Mouse (Mus musculus) thymus, adult 18-20 months (tissue): ENCODE results near the gene Irf2bp2.
"Not testable (repeated sequence)": the region's sequence is repeated elsewhere in the genome, so short reads cannot be mapped to it uniquely, and the experiment has no call there.

Experiments used
- DNase-seq, 2 experiments: peaks; one replicate each; pipeline ENCODE4 v3.0.0; 2022; ENCODE audit warnings: mixed read lengths in 2 of 2

The Irf2bp2 gene

DNA sequence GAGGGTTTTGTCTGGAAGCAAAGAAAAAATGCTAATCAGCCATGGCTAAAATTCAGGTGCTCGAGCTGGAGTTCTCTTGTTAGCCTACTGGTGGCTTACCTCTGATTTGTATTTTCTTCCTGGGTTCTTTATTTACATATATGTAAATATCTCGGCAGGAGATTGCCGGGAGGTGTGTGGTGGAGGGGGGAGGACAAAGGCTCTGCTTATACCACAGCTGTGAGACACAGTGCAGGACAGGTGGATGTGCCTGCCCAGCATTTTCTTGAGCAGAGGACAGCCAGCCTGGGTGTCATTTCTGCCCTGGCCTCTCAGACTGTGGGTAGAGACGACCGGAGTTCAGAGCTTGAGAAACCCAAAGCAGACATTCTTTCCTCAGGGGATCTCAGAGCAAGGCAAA is 7.5 kb upstream of the Irf2bp2 start:
- DNase-seq, result no peak

DNA sequence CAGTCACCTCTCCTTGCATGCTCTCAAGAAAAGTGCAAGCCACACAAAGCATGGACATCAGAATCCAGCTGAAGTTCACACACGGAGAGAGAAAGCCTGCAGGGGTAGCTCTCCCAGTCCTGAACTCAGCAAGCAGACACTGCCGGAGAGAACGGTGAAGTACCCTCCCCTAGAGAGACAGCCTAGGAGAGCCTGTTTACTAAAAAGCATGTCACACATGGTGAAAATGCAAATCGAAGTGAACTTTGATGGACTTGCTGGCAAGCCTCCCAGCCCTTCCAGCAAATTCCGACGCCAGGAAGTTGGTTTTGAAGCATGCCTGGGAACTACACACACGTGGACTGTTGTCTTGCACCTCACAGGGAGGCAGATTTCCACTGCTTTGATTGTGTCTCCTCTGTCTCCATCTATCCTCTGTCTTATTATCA is 7.0 kb upstream of the Irf2bp2 start:
- no peak for DNase-seq

DNA sequence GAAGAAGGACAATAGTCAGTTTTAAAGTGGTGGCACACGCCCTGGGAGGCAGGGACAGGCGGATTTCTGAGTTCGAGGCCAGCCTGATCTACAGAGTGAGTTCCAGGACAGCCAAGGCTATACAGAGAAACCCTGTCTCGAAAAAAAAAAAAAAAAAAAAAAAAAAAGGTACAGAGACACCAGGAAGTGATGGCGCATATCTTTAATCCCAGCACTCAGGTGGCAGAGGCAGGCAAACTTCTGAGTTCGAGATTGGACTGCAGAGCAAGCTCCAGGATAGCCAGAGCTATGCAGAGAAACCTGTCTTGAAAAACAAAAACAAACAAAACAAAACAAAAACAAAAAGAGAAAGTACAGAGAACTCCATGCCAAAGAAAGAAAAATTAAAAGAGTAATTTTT is 6.6 kb upstream of the Irf2bp2 start:
- not testable (repeated sequence) for DNase-seq

DNA sequence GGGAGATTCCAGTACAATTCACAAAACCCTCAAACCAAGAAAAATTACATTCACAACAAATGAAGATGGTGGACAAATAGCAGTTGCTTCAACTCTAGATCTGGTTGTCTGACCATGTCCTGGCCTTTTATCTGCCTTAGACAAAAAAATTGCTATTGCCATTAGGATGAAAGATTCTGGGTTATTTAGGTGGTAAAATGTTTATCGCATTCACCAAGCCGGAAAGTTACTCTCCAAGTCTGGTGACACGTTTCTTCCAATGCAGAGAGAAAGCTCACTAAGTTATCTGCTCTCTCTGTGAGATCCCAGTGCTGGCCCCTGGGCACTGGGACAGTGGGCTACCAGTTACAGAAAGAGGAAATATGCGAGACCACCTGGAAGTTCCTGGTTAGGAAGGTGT is 5.5 kb upstream of the Irf2bp2 start:
- DNase-seq, result no peak

DNA sequence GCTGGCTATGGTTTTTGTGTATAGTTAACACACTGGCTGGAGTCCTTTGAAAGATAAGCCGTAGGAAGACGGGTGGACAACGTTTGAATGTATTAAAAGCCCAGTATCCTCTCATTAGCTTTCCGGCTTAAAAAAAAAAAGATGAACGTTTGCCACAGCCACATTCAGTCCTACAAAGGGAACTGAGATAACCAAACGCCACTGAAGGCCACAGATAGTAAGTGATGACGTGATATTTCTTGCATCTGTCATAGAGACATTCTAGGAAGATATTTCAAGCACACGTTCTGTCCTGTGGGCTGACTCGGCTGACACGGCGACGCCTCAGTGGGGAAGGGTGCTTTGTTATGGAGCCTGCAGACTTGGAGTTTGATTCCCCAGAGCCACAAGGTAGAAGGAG is 4.4 kb upstream of the Irf2bp2 start:
- no peak for DNase-seq

DNA sequence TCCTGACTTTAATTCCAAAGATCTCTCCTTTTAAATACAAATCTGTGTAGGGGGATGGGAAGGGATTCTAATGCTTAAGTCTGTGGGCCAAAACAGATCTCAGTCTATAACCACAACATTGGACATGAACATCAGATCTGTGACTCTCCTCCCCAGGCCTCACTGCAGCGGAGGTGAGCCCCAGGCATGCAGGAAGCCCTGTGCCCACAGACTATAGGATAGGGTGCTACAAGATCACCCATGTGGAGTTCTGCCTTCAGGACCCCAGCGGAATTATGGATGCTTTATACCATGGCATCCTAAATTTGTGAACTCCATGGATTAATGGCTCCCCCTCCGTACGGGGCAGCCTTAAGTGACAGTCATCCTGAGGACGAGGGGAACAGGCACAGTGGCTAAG is 2.9 kb upstream of the Irf2bp2 start:
- DNase-seq, result no peak

DNA sequence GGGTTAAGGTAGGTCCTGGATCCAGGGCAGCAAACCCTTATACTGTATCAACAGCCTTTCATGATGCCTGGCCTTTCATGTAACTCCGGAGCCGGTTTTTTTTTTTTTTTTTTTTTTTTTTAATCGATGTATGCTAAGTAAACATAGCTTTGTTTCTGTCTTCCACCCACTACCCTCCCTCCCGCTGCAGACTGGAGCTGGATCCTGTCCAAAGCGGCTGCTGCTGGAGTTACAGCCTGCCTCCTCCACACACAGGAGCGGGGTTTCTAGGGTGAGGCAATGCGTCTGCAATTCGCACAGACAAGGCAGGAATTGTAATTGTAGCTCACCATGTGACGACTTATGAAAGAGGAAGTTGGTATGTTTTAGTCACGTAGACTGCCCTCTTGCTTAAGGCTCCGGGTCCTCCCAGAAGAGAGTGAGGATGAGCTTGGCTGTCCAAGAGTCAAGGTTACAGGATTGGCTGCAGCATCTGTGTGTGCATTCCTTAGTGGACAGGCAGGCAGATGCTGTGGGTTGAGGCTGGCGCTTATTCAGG is 2.4 kb upstream of the Irf2bp2 start:
- DNase-seq, result peak; percentile 58 to 66

DNA sequence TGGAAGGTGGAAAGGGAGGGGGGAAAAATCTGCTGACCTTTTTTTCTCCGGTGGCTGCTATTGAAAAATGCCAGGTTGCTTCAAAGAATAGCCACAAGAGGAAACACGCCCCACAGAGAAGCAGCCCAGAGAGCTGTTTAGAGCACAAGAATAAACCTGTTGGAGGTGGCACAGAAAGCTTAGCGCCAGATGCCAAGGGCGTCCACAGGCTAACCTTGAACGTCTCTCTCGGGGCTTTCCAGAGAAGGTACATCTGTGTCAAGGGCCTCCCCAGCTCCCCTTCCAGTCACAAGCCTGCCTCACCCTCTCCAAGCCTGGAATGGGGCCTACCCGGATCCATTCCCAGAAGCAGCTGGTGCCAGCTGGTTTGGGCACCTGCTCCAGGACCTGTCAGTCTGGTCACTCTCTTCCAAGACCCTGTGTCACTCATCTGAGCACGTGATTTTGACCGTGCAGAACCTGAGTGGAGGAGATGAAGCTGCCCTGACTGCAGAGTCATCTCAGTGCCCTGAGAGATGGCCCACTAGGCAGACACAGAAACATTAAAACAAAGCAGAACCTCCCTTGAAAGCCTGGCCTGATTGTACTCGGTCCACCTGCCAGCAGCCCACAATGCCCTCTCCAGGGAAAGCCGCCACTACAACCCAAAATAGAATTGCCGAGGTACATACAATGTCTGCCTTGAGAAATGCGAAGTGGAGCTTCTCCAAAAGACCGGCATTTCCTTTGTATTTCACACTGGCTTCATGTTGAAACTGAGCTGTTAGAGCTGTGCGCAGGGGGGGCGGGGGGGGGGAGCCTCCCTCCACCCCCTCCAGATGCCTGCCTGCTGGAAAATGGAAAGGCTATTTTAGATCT is 1.6 kb upstream of the Irf2bp2 start:
- DNase-seq, result peak in 1 of 2 experiments; percentile 67

DNA sequence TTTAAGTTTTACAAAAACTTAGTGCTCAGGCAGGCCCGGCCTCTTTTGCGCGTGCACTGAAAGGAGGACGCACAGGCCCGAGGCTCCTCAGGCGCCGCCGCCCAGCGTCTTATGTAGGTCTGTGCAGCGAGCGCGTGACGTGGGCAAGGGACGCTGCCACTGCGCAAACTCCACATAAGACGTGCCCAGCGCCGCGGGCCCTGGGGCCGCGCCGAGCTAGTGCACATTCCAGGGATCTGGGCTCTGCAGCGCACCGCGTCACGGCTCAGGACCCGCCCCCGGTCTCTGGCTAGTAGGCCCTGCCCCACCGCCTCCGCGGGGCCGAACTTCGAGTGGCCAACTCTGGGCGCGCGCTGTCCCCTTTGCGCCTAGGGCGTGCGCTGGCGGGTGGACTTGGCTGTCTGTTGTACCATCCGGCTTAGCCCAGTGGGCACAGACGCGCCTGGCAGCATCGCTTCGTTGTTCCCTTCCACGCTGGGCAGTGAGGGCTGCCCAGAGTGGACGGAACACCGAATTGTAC is 755 bp upstream of the Irf2bp2 start:
- DNase-seq, result peak; percentile 92 to 95

DNA sequence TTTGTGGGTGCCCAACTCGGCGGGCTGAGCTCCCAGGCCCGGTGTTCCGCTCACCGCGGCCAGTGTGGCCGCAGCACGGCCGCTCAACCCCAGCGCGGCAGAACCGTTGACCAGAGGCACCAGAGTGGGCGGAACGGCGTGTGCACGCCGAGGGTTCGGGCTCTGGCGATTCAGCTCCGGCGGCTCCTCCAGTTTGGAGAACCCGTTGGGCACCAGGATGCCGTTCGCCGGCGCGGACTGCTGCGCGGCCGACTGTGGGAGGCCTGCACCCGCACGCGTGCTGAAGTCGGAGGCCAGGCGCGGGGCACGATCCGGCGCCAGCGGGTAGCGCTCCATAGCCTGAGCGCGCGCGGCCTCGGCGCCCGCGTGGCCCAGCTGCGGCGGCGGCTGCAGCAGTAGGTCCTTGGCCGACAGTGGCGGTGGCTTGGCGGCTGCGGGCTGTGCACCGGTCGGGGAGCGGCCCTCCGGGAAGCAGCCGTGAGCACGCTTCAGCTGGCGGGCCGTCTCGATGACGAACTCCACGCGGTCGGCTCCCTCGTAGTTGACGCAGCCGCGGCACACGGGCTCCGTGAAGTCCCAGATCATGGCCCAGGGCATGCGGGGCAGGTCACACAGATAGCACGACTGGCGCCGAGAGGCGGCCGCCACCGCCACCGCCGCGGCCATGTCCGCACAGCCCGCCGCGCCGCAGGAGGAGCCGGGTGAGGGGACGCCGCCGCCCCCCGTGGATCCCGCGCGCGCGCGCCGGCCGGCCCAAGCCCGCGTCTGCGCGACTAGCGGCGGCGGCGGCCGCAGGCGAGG is 815 bp downstream of the Irf2bp2 start:
- DNase-seq, result peak in 1 of 2 experiments; percentile 40

DNA sequence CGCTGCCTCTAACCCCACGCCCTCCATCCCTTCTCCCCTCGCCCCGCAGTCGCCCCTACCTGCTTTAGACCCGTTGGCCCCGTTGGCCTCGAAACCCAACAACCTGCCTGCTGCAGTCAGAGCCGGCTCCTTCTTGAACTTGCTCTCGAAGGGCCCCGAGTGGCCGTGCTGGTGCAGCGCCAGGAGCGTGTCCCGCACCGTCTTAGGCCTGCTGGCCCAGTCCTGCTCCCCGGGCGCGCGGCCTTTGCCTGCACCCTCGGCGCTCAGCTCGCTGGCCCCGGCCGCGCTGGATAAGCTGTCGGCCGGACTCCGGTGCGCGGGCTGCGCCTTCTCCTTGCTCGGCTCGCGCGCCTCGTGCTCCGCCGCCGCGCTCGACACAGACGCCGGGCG is 1.4 kb downstream of the Irf2bp2 start:
- peak; percentile 48 to 60 for DNase-seq

DNA sequence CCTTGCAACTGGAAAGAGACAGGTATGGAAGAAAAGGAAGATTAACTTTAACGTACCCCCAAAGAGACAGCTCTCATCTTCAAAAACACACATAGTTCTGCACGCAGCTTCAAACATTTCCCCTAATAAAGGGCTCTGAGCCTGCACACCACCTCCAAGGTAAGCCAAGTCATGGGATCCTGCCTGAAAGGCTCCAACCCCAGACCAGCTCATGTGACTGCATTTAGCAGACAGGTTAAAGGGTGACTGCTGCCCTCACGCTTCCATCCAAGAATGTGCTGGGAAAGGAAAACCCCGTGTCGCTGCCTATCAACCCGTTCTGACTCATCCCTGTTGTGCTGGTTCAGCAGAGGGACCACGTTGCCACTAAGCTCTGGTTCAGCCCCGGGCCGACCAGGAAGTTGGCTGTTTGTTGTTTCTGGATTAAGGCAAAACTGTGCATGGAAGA is 1.9 kb downstream of the Irf2bp2 start:
- no peak for DNase-seq

DNA sequence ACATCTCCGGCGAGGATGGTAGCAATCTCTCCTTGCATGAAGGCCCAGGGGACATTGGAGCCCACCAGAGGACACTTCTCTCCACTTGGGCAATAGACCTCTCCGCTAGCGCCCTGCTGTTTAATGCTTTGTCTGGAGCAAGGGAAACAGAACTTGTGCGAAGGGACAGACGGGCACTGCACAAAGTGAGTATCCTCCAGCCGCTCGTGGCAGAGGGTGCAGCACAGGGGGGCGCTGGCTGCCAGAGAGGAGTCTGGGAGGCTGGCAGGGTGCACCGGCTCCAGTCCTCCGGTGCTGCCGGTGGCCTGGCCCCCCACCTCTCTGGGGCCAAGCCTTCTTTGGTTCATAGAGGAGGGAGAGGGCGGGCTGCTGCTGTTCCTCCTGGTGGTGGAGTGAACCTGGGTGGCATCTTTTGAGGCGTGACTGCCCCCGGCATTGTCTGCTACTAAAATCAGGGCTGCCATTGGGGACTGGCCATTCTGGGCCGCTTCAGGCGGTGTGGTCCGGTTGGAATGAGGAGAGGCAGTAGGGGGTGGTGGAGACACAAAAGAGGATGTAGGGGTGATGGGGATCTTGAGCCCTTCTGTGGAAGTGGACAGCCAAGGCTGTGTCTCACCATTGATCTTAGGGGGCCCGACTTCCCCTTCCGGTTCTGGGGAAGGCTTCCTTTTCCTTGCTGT is 2.5 kb downstream of the Irf2bp2 start:
- peak; percentile 71 for DNase-seq

DNA sequence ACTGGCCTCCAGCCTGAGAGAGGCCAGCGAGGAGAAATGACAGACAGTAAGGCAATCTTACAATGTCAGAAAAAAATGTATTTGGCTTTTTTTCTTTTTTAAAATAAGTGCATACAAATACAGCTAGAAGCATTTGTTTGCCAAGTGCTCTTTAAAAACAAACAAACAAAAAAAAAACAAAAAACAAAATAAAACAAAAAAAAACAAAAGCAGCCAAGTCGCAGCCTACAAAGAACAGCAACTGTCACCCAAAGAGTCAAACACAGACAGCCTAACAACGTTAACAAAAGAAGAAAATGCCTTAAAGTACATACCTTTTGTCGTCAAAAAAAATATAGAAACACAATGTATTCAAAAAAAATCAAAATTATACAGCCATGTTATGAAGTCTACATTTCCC is 3.2 kb downstream of the Irf2bp2 start:
- DNase-seq, result no peak

DNA sequence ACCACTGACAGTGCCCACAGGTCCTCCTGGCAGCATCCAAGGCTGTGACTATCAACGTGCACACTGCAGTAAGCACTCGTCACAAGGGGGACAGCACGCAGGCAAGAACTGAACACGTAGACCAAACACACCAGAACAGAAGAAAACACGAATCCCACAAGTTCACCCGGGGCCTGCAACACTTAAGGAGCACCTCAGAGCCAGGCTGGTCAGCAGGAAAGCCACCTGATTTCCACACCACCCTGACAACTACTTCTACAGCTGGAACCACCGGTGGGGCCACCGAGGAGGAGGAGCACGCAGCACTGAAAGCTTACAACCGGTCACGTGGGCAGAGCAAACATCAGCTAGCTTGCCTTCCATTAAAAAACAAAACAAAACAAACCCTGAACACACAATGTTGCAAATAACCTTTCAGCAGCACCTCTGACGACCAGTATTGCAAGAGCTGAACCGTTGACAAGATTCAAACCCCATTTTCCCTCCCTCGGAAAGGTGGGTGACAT is 3.7 kb downstream of the Irf2bp2 start:
- peak; percentile 57 to 73 for DNase-seq

DNA sequence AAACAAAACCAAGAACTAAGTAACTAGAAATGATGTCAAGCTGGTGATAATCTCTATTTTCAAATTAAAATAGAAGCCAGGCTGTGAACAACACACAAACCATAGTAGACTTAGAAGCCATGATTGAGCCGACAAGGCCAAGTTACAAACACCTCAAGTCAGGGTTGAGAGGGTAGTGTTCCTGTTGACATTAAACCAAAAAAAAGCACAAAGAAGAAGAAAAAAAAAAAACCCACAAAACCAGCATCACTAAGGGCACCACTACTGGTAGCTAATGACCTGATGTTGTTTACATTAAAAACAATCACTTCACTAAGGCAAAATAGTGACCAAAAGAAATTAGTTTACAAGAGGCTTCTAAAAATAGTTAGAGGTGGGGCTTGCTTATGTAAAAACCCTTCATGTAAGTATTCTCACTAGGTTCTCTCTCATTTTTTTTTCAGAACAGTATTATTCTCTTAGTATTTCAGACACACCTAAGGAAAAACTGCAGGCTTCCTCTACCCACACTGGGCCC is 4.2 kb downstream of the Irf2bp2 start:
- no peak for DNase-seq

DNA sequence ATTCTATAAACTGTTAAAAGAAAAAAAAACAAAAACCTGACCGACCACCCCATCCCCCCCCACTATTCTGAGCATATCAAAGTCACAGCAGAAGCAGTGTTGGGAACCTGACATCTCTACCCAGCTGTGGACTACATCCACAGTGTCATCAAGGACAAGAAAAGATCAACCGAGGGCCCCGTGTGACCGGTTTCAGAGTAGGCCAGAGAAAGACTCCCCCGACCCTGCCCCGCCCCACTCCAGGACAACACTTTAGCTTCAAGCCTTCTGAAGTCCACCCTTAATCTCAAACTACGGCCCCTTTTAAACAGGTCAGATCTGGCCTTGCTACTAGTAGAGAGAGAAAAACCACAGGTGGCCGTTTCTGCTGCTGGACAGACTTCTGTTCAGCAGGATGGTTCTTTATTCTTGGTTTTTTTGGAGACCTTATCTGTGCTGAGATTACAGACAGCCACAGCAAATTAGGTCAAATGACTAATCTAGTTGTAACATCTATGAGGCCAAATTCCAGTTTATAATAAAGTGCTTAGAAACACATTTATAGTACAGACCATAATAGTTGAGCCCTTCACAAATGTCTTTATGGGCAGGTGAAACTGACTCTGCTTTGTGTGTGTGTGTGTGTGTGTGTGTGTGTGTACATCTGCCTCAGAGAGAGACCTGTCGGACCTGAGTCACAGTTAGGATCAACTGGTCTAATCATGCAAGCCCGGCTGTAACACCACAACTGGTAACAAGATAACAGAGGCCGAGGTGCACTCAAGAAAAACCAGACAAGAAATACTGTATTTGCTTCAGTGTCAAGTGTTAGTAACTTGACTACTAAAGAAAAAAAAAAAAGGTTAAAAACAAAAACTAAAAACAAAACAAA is 4.9 kb downstream of the Irf2bp2 start:
- no peak for DNase-seq

DNA sequence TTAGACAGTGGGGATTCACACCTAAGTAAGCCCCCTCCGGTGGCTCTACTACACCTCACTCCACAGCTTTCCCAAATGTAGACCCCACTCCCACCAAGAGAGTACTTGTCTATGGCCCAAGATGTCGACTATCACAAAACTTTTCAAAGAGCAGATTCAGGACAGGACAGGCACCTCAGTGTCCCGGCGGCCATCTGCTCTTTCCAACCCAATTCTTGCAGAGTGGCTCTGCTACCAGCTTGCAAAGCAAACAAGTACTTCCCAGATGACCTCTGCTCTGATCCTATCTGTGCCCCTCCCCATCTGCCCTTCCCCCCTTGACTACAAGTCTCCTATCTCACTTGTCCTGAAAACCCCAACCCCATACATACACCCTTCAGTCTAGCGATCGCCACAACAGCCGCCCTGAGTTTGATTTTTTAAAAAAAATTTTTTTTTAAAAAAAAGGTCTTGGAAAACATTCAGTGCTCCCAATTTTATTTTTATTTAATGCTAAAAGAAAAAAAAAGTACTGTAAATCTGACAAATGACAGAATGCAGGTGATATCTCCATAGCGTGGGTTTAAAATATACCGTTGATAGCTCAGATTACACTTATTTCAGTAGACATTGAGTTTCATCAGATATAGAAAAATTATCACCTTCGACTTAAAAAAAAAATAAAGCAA is 5.8 kb downstream of the Irf2bp2 start:
- DNase-seq, result no peak

DNA sequence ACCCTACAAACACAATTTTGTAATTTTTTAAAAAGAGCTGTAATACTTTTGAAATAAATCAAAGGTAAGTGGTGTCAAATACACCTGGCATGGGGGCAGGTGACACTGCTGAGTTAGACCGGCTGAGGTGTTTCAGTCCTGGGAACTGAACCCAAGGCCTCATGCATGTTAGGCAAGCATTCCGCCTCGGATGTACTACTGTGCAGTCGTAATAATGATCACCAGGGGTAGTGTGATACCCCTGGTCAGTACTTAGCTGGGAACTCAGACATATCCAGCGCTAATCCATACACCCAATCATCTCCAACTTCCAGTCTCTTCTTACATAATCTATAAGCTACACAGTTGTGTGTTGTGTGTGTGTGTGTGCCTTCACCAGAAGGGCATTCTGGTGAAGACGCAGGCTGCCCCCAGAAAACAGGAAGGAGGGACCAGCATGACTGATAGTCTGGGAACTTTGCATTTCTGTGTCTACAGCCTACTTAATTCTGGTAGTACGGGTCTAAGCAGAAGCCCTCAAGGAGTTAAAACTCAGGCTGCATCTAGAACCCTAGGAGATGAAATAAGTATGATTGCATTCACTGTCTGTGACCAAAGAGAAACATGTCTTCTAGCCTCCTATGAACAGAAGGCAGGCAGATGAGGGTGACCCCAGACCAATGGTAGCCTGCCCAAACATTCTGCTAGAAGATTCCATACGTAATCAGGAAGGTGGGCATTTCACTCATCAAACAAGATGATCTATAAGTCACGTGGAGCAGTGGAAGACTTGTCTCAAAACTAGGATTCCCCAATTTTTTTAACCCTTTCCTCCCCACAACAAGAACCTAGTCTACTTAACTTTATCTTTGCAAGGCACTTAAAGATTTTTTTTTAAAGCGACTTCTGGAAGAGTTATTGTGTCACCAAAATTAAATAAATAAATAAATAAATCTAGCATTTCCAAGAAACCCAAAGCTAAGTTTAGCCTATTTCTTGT is 6.9 kb downstream of the Irf2bp2 start:
- no peak for DNase-seq

DNA sequence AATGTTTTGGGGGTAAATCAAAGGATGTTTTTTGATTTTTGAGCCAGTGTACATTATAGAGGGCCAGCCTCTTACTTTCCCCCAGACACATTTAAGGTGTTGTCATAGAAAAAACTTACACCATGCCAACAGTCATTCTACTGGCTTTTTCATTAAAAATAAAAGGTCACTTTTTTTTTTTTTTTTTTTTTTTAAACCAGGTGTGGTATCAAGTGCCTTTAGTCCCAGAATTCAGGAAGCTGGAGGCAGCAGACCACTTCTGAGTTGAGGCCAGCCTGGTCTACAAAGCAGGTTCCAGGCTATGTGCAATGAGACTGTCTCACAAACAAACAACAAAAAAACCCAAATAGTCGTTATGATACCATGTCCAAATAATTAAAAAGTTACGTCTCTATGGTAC is 7.7 kb downstream of the Irf2bp2 start:
- no peak for DNase-seq
